Mouse (Mus musculus) gastrocnemius, postnatal 4 days (tissue): Measurements from ENCODE around the gene Thyn1. TPM values are rescaled to one million over a fixed set of nuclear protein-coding genes. Genes with fewer than 3 reads are reported as not detected.

ENCODE experiments used
- DNase-seq, 2 experiments: peaks; one replicate each; pipeline ENCODE4 v3.0.0; 2021 to 2022; ENCODE audit warnings: low spot score in 2 of 2, mixed read lengths in 2 of 2
- long read RNA-seq, 2 experiments: library from polyadenylated mRNA; stranded (forward); transcript quantifications; one replicate each; pipeline ENCODE4 v2.0.0; 2021
- total RNA-seq, 2 experiments: library from RNA; stranded (reverse); gene quantifications; 2 replicates each; pipeline ENCODE4 v1.2.3; 2021

Thyn1 gene
- total RNA-seq, result 10 to 100 TPM; 39.3 to 40.8 TPM
- long read RNA-seq, experiment 1, transcript Thyn1-201 (8 exons, 918 nt), result major isoform, 6 of 18 reads
- long read RNA-seq, experiment 1, transcript Thyn1-203 (7 exons, 775 nt), result major isoform, 6 of 18 reads
- long read RNA-seq, experiment 1, partial matches to known transcripts, result 0 of 18 reads
- long read RNA-seq, experiment 1, other reads (novel, unspliced or antisense), result 6 of 18 reads
- long read RNA-seq, experiment 2, transcript Thyn1-203 (7 exons, 775 nt), result major isoform, 6 of 18 reads
- long read RNA-seq, experiment 2, partial matches to known transcripts, result 5 of 18 reads
- long read RNA-seq, experiment 2, other reads (novel, unspliced or antisense), result 3 of 18 reads

- DNase-seq, result peak; percentile 89 to 97
Observed at GRCm38 (mm10) chr9:26999461-27000395, at the start of gene Thyn1, which contains the start of gene Acad8. Thyn1 (plus strand) TSS chr9:26999710. Acad8 (minus strand) TSS chr9:26999566.

DNA sequence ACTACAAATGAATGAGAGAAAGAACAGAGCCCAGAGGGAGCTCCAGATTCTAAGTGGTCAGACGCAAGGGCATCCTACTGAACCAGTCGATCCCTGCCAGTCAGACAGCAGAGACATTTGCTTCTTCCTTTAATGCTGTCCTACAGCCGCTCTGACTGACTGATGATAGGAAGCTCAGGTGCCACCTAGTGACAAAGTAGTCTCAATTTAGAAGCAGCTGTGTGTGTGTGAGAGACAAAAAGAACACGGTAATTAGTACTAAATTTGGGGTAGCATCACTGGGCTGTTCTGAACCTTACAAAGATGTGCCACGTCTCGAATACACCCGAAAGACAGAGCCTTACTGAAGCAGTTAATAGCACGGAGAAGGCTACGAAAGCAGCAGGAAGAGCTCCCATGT, 21.8 kb upstream of the Thyn1 start:
- DNase-seq, result no peak

DNA sequence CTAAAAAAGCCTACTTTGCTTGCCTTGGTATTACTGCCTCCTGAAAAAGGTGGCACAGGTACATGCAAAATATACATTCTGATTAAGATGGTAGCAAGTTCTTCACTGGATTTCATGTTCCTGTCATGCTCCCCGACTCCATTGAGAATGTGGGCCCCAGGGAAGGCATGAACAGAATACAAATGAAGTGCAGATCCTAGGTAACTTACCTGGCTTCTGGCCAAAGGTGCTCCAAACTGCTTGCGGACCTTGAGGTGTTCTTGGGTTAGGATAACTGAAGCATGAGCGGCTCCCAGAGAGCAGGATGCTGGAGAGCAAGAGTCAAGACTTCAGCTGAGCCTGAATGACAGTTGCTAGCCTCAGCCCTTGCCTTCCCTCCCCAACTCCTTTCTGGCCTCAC, 20.7 kb upstream of the Thyn1 start:
- no peak for DNase-seq

DNA sequence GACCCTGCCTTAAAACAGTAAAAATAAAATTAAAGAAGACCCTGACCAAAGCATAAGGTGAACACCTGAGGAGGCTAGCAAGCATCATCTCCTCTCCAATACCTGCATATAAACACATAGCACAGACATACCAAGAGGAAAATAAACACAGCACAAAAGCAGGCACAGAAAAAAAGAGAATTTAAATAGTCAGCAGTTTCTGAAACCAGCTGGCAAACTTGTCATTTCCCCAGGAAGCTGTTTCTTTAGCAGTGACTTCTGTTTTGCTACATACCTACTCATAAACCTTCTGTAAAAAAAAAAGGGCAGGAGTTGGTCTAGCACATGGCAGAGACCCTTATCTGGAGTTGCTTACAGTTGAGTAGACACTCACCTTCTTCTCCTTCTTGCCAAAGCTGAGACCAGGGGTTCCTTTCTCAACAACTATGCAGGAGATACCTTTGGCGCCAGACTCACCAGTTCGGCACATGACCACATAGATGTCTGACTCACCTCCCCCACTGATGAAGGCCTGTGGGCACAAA, 14.4 kb upstream of the Thyn1 start:
- no peak for DNase-seq

GRCm38 (mm10) chr9:26985668-26986277, 13.7 kb upstream of the Thyn1 start:
- DNase-seq, result no peak

DNA sequence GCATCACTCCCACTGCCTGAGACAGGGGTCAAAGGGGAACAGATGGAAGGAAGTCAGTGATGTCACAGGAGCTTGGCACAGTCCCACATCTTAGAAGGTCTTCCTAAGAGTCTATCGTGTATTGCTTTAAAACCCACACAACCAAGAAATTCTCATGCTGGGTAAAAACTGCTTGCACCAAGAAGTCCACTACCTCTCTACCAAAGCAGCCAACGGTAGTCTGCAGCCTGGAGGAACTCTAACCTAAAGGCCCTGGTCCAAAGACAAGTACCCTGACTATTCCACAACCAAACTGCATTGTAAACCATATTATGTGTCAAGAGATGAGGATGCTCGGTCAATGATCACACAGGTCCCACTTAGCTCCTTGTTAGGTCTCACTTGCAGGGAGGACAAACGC, 9.3 kb upstream of the Thyn1 start:
- no peak for DNase-seq

DNA sequence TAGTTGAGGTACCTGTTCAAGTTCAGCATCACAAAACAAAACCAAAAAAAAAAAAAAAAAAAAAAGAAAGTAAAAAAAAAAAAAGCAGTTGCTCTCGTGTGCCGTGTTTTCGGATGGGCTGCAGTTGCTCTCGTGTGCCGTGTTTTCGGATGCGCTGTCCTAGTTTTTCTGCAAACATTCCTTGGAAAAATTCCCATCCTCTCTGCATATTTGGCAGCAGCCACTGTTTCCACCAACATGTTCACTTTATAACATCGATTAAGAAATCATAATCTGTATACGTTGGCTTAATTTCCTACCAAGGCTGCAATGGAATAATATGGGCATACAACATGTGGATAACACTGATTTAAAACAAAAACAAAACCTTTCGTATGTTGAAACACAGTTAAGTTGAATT, 6.4 kb upstream of the Thyn1 start:
- DNase-seq, result no peak

DNA sequence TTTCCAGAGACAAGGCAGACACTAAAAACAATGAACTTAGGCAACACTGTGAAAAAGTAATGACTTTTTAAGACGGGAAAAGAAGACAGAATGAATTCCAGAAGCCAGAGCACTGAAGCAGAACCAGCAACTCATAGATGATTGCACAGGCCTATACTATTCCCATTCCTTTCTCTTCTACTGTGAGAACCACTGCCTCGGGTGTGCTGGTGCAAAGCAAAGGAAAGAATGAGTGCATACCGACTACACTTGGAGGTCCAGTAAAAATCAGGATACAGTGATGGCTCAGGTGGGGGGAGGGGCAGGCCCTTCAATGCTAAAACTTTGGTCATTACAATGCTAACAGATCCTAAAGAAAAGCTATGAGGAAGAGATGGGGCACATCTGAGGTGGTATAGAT, 5.6 kb upstream of the Thyn1 start:
- no peak for DNase-seq

DNA sequence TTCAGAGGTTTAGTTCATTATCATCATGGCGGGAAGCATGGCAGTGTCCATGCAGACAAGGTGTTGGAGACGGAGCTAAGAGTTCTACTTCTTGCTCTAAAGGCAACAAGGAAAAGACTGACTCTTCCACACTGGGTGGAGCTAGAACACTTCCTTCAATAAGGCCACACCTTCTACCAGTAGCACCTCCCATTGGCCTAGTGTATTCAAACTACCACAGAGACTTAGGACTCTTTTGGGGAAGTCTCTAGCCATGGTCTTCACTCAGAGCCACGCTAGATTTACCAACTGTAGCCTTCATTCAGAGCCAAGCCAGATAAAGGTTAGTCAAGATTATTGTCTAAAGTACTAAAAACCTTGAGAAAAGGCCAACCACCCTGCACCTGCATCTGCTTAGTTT, 2.4 kb upstream of the Thyn1 start:
- DNase-seq, result no peak

DNA sequence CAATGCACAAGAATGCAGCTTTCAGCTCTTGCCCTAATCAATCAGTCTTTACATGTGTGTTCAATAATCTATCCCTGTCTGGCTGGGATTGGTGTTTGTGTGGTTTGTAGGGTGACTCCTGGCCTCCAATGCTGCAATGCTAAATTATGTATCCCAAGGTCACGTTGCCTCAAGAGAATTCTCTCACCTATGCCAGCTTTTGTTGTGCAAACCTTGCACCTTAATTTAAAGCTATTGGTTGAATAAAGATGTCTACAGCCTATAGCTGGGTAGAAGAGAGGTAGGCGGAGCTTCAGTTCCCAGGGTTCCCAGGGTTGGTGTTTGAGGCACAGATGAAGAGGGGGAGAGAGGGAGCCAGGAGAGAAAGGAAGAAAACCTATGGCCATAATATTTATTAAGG, 2.0 kb upstream of the Thyn1 start:
- no peak for DNase-seq

DNA sequence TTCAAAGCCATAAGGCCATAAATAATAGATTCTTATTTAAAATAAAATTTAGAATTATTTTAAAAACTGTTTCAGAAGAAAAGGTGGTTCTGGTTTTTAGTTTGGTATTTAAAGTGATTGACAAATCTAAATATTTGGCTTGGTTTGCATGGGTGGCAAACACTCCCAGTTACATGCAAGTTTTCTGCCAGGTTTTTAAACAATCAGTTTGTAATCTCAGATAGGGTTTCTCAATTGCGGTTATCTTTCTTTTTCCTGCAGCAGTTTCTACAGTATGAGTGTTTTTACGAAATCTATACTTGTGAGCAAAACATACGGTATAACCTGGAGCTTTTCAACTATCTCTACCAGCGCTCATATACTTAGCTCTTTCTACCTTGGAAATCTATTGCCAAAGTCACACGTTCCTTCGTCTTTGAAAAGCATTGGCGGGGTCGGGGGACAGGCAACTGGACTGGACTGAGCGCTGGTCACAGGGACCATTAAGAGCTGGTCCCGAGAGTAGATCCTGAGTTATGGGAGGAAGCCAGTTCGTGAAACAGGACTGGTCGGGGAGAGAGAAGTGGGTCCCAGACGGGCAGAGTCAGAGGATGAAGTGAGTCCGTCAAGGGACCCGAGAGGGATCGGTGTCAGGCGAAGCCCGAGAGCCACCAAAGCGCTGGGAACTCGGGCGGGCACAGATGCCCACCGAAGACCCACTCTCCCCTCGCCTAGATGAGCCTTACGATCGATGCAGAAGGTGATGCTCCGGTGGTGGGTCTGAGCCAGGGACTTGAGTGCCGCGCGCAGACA, 645 bp upstream of the Thyn1 start:
- no peak for DNase-seq

- no peak for DNase-seq
Observed at GRCm38 (mm10) chr9:27005231-27005630, 5.7 kb downstream of the Thyn1 start.

- no peak for DNase-seq
Observed at GRCm38 (mm10) chr9:27005933-27006332, 6.4 kb downstream of the Thyn1 start.

DNA sequence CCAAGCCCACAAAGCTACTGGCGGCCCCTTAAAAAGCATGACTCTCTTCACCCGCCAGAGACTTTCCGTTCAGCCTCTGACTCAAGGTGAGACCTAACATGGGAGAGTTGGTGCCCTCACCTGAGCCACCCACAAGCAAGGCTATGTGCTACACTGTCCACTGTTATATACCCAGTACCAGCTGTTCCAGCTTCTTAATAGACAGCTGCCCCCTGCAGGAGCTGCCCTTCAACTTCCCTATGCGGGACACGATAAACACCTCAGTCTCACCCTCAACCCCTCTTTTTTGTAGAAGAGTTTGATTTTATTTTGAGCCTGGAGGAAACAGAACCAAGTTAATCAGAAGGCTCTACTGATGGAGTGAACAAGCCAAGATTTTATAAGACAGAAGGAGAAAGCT, 7.4 kb downstream of the Thyn1 start:
- no peak for DNase-seq

GRCm38 (mm10) chr9:27009231-27009630, 9.7 kb downstream of the Thyn1 start:
- no peak for DNase-seq

DNA sequence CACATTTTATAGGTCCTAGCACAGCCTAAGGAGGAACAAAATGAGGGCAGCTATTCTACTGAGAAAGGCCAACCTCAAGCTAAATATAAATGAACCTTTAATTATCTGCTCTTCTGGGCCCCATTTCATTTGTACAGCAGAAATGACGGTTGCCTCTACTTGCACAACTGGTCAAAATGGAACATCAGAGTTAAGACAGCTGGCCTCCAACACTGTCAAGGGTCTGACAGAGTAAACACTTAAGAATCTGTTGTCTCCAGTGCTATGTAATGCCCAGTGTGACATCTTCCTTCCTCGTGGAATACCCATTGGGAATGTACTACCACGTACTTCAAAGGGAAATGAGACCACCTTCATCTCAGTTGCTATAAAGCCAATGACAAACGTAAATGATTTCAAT, 12.1 kb downstream of the Thyn1 start:
- no peak for DNase-seq

DNA sequence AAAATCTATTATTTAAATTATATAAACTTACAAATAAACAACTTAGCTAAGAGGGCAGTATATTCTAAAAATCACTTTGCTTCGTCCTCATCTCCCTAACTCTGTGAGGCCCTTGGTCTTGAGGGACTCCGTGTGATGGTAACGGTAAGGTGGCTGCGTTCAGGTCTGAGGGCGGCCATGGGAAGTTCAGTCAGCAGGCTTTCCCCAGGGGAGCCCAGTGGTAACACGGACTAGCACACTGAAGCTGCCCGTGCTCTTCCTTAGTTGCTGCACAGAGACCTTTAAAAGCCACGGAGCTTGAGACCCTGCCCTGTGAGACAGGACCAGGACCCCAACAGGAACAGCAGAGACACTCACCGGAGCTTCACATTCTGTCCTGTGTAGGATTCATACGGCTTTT, 19.5 kb downstream of the Thyn1 start:
- DNase-seq, result no peak

DNA sequence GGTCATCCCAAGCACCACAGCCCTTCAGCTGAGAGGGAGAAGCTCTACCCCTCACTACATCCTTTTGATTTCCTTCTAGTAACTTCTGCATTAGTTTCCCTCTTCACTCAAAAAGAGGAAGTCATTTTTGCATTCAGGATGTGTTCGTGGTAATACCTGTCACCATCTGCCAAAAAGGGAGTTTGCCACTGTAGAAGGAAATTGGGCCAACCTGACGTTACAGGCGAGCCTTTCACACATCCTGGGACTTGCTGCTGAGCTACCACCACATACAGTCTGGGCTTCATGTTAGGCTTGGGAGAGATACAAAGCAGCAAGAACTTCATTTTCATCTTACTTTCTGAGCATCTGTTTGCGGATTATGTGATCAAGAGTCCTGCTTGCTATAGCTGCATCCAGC, 24.2 kb downstream of the Thyn1 start:
- DNase-seq, result no peak

- no peak for DNase-seq
Observed at GRCm38 (mm10) chr9:27026708-27027107, 27.2 kb downstream of the Thyn1 start.

DNA sequence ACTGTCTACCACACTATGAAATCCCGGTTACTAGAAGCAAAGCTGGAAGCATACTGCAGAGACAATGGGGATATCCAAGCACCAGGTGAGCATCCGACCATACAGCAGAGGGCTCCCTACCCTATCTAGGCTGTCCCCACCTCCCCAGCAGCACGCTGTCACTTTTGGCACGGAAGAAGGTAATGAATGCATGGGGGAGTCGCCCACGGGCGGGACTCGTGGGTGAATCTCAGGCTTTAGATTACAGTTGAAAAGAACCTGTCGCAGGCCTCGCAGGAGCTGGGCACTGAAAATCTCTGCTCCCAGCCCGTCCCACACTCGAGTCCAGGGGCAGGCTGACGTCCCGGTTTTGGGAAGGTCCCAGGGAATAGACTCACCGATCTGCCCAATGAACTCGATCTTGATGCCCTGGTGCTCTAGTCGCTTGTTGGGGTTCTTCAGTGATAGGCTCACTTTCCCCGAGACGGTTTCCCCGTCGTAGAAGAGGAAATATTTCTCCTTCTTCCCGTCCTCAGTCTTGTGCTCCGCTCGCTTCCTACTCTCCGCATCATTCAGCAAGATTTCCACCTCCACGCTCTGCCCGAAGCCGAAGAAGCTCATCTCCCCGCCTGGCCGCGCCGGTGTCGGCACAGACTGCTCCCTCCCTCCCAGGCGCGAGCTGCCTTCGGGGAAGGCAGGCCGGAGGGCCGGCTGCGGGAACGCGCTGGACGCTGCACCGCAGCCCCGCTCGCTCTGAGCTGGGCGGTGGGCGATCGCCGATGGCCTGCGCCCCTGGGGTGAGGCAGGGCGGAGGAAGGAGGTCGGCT, 29.7 kb downstream of the Thyn1 start:
- peak in 1 of 2 experiments; percentile 23 for DNase-seq
